Mouse (Mus musculus): ENCODE measurements at regions not wholly inside any gene's neighbourhood (a gene's known extent, or its start where the extent isn't known, plus 50 kb on each side); places are given as distances from the start of the nearest gene placed in this dataset.

DNA sequence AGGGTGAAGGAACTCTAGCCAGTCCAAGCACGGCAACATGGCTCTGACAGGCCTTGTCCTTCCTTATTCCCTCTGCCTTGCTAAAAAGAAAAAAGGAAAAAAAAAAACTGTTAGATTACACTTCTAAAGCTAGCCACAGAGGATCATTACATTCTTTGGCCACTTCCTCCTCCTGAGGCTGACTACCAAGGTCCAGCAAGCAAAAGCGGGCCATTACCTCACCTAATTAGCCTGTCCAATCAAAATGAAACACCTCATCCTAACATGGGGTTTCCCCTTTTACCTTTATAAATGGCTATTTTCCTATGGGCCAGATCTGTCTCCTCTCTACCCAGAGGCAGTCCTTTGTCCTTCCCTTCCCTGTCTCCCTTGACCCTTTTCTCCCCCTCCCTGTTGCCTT, 102.2 kb downstream of the Pih1h3b start:
- Histone ChIP-seq H3K27me3 (ENCODE audit: insufficient read depth, low read length) (no peaks in the 10 kb centered on the region), H3K4me3 (ENCODE audit: low read depth, low read length) (no peak overlapping the region), H3K9me3 (ENCODE audit: low read length) (no peaks in the 10 kb centered on the region), H3K27ac (ENCODE audit: low read depth, low read length) (no peak overlapping the region), H3K4me2 (ENCODE audit: low read depth, low read length, poor library complexity, severe bottlenecking) (no peak overlapping the region), H3K36me3 (ENCODE audit: insufficient read depth, low read length) (no peaks in the 10 kb centered on the region), H3K4me1 (ENCODE audit: insufficient read depth, low read length) (no peaks in the 10 kb centered on the region), H3K9ac (replicated peaks; ENCODE audit: low read length, poor library complexity, severe bottlenecking) (no peak overlapping the region)
- 87% methylated on average over 2 of the region's 2 CpGs for WGBS
- DNase-seq (ENCODE audit: low spot score) (no peak), ATAC-seq (ENCODE audit: low FRiP score) (no peak)
- no peak for TF ChIP-seq CTCF (IDR thresholded peaks at IDR 0.05)

DNA sequence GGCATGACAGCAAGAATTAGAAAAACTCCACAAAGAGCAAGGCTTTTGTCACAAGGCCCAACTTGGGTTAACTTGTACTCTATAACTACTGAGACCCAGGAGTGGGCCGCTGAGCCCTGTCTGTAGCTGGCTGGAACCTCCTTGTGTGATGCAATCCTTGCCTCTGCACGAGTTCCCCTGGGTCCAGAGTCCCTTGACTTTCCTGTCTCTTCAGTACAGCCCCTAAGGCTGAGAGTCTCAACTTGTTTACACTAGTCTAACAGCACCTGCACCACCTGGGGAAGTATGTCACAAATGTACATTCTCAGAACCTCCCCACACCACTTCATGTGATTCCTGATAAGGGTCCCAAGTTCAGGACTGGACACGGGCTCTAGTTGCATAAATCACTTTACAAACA, 103.3 kb downstream of the Pih1h3b start:
- no peak overlapping the region for H3K4me3 ChIP-seq (ENCODE audit: low read depth, low read length)
- no peaks in the 10 kb centered on the region for H3K27me3 ChIP-seq (ENCODE audit: insufficient read depth, low read length)
- 86% methylated on average over 3 of the region's 3 CpGs for WGBS
- ATAC-seq (ENCODE audit: low FRiP score), result no peak
- no peak overlapping the region for H3K4me2 ChIP-seq (ENCODE audit: low read depth, low read length, poor library complexity, severe bottlenecking)
- DNase-seq (ENCODE audit: low spot score), result no peak
- no peaks in the 10 kb centered on the region for H3K36me3 ChIP-seq (ENCODE audit: insufficient read depth, low read length)
- H3K27ac ChIP-seq (ENCODE audit: low read depth, low read length), result no peak overlapping the region
- no peaks in the 10 kb centered on the region for H3K4me1 ChIP-seq (ENCODE audit: insufficient read depth, low read length)
- no peak for TF ChIP-seq CTCF (IDR thresholded peaks at IDR 0.05)
- H3K9ac ChIP-seq (replicated peaks; ENCODE audit: low read length, poor library complexity, severe bottlenecking), result no peak overlapping the region
- no peaks in the 10 kb centered on the region for H3K9me3 ChIP-seq (ENCODE audit: low read length)

DNA sequence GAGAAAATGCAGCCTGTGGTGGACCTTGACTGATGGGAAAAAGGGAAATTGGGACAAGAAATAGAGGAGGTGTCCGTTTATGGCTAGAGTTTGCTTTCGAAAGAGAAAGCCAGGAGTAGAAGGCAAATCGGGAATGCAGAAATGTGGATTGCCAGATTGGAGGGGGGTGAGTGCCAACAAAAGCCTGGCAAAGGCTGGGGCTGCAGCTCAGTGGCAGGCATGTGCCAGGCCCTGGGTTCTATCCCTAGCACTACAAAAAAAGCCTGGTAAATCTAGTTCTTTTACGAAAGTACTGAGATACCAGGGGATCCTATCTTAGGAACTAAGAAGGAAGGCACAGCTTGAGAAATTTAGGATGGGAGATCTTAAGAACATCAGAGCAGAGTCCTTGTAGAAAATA, 117.2 kb downstream of the Pih1h3b start:
- Histone ChIP-seq H3K9me3 (ENCODE audit: low read length) (no peaks in the 10 kb centered on the region), H3K4me1 (ENCODE audit: insufficient read depth, low read length) (no peaks in the 10 kb centered on the region), H3K9ac (replicated peaks; ENCODE audit: low read length, poor library complexity, severe bottlenecking) (no peak overlapping the region), H3K4me2 (ENCODE audit: low read depth, low read length, poor library complexity, severe bottlenecking) (no peak overlapping the region), H3K27ac (ENCODE audit: low read depth, low read length) (no peak overlapping the region), H3K27me3 (ENCODE audit: insufficient read depth, low read length) (no peaks in the 10 kb centered on the region; the same call in 1 of the 2 replicates), H3K4me3 (ENCODE audit: low read depth, low read length) (no peak overlapping the region), H3K36me3 (ENCODE audit: insufficient read depth, low read length) (no peaks in the 10 kb centered on the region)
- no peak for DNase-seq (ENCODE audit: low spot score)
- WGBS, result 92% methylated on average over 4 of the region's 4 CpGs
- no peak for ATAC-seq (ENCODE audit: low FRiP score)
- no peak for TF ChIP-seq CTCF (IDR thresholded peaks at IDR 0.05)

DNA sequence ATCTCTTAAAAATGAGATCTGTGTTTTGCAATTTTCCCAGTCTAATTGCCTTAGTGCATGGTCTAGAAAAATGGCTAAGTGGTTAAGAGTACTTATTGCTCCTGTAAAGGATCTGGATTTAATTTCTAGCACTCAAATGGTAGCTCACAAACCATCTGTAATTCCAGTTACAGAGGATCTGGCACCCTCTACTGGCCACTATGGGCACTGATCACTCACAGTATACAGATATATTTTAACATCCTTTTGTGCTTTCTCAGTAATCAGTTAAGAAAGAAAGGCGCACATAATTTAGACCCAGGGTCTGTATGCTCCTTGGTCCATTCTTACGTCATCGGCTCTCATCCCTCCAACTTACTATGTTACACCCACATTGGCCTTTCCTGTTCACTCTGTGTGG, 120.3 kb downstream of the Pih1h3b start:
- Histone ChIP-seq H3K36me3 (ENCODE audit: insufficient read depth, low read length) (no peaks in the 10 kb centered on the region), H3K27me3 (ENCODE audit: insufficient read depth, low read length) (no peaks in the 10 kb centered on the region; the same call in 1 of the 2 replicates), H3K4me1 (ENCODE audit: insufficient read depth, low read length) (no peaks in the 10 kb centered on the region), H3K4me3 (ENCODE audit: low read depth, low read length) (no peak overlapping the region), H3K9ac (replicated peaks; ENCODE audit: low read length, poor library complexity, severe bottlenecking) (no peak overlapping the region), H3K9me3 (ENCODE audit: low read length) (no peaks in the 10 kb centered on the region), H3K27ac (ENCODE audit: low read depth, low read length) (no peak overlapping the region), H3K4me2 (ENCODE audit: low read depth, low read length, poor library complexity, severe bottlenecking) (no peak overlapping the region)
- ATAC-seq (ENCODE audit: low FRiP score), result no peak
- WGBS, result 93% methylated on average over 3 of the region's 3 CpGs
- peak; percentile 34 for TF ChIP-seq CTCF (IDR thresholded peaks at IDR 0.05)
- DNase-seq (ENCODE audit: low spot score), result no peak

DNA sequence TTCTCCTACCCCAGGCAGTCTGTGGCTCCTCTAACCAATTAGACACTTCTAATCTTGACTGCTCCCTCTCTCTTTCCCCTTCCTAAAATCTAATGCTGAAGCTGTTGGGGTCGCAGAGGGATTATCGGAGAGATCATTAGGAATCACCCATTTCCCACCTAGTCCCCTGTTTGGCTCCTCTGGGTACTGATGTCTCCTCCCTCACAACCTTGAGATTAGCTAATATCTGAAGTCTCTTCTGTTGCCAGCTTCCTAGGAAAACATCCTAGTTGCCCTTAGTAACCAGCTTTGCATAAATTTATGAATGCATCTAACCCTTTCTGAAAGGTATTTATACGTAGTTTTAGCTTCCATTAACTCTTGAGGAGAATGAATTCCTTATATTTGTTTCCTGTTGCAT, 138.4 kb upstream of the Frmpd3 start:
- Histone ChIP-seq H3K36me3 (ENCODE audit: insufficient read depth, low read length) (no peaks in the 10 kb centered on the region), H3K9ac (replicated peaks; ENCODE audit: low read length, poor library complexity, severe bottlenecking) (no peak overlapping the region), H3K9me3 (ENCODE audit: low read length) (no peaks in the 10 kb centered on the region), H3K27ac (ENCODE audit: low read depth, low read length) (peak overlapping the region; percentile 47; the same call in 1 of the 2 replicates), H3K4me3 (ENCODE audit: low read depth, low read length) (no peak overlapping the region), H3K27me3 (ENCODE audit: insufficient read depth, low read length) (peaks cover 8% of the 10 kb centered on the region; the same call in 1 of the 2 replicates), H3K4me2 (ENCODE audit: low read depth, low read length, poor library complexity, severe bottlenecking) (no peak overlapping the region), H3K4me1 (ENCODE audit: insufficient read depth, low read length) (no peaks in the 10 kb centered on the region)
- ATAC-seq (ENCODE audit: low FRiP score) (no peak), DNase-seq (ENCODE audit: low spot score) (no peak)
- no peak for TF ChIP-seq CTCF (IDR thresholded peaks at IDR 0.05)
- WGBS, result 53% methylated on average over 3 of the region's 3 CpGs

DNA sequence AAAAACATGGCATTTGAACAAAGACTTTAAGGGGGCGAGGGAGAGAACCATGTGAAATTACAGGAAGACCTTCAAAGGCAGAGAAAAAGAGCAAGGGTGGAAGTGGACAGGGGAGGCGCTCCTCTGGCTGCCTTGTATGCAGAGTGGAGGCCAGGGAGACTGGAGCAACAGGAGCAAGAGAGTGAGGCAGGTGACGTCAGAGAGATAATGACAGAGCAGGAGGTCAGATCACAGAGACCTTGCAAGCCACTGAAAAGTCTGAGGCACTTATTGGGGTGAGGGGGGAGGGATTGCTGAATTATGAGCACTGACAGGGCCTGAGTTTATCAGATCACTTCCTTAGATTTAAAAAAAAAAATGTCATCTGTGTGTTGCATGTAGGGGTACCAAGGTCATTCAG, 133.3 kb upstream of the Frmpd3 start:
- ATAC-seq (ENCODE audit: low FRiP score) (no peak), DNase-seq (ENCODE audit: low spot score) (no peak)
- Histone ChIP-seq H3K4me3 (ENCODE audit: low read depth, low read length) (no peak overlapping the region), H3K27ac (ENCODE audit: low read depth, low read length) (no peak overlapping the region), H3K36me3 (ENCODE audit: insufficient read depth, low read length) (no peaks in the 10 kb centered on the region), H3K4me2 (ENCODE audit: low read depth, low read length, poor library complexity, severe bottlenecking) (no peak overlapping the region), H3K9ac (replicated peaks; ENCODE audit: low read length, poor library complexity, severe bottlenecking) (no peak overlapping the region), H3K27me3 (ENCODE audit: insufficient read depth, low read length) (peaks cover 4% of the 10 kb centered on the region; the same call in 1 of the 2 replicates), H3K9me3 (ENCODE audit: low read length) (no peaks in the 10 kb centered on the region), H3K4me1 (ENCODE audit: insufficient read depth, low read length) (no peaks in the 10 kb centered on the region)
- 56% methylated on average over 3 of the region's 3 CpGs for WGBS
- no peak for TF ChIP-seq CTCF (IDR thresholded peaks at IDR 0.05)
